Mouse (Mus musculus): ENCODE measurements around the gene Ttc24.

GRCm38 (mm10) chr3:88057030-88057429 is 21.1 kb downstream of the Ttc24 start:
- no peak for TF ChIP-seq CTCF (IDR thresholded peaks at IDR 0.05; ENCODE audit: low read depth)
- no peak for TF ChIP-seq EP300 (IDR thresholded peaks at IDR 0.05; ENCODE audit: low read depth)

Measured in liver, embryonic 14.5 days (tissue).